Mouse (Mus musculus): ENCODE measurements at regions not wholly inside any gene's neighbourhood (a gene's known extent, or its start where the extent isn't known, plus 50 kb on each side); places are given as distances from the start of the nearest gene placed in this dataset.

GRCm38 (mm10) chr15:67364099-67364756, 863.5 kb upstream of the Lrrc6 start:
- no peak for DNase-seq

DNA sequence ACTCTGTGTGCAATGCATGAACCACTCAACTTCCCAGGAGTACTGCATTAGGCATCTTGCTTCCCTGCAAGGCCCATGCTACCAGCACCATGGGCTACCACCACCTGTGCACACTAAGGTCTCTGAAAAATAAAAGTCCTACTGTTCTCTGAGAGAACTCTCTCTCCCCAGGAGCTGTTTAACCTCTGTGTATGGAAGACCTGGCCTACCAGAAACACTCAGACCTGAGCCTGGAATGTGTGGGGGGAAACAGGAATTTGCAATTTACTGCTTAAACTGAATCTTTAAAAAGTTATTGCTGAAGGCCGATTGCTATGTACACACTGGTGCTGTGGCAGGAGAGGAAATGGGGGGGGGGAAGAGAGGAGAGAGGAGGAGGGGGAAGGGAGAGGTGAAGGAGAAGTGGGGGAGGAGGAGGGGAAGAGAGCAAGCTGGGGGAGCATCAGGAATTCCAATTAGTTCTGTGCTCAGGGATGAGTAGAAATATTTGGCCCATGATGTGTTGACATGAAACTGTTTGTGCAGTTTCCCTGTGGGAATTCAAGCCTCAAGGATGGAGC, 860.4 kb upstream of the Lrrc6 start:
- DNase-seq = no peak

GRCm38 (mm10) chr15:67357867-67358266, 857.2 kb upstream of the Lrrc6 start:
- DNase-seq = no peak

- DNase-seq = no peak
Measured at GRCm38 (mm10) chr15:67355334-67355733, 854.6 kb upstream of the Lrrc6 start.

DNA sequence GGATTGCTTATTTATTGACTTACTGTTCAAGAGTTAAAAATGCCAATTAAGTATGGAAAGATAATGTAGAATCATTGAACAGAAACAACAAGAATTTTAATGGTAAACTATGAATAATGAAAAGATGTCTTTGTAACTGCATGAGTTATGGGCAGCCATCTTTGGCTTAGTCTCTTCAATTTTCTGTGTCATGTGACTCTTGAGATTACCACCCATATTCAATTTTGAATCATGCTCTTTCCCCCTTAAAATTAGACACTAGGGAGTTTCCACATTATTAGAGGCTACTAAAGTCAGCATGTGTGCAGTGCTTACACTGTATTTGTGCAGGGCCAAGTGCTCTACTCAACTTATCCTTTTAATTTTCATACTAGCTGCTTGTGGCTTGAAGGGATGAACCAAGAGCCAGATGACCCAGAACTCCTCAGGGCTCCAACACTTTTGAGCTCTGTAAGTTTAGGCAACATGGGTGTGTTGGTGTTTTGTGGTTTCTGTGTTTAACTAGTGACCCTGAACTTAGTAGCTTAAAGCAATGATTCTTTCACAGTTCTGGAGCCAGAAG, 854.0 kb upstream of the Lrrc6 start:
- no peak for DNase-seq

- DNase-seq = no peak
Measured at GRCm38 (mm10) chr15:67349501-67349900, 848.8 kb upstream of the Lrrc6 start.

GRCm38 (mm10) chr15:67345179-67346148, 844.8 kb upstream of the Lrrc6 start:
- DNase-seq = no peak

DNA sequence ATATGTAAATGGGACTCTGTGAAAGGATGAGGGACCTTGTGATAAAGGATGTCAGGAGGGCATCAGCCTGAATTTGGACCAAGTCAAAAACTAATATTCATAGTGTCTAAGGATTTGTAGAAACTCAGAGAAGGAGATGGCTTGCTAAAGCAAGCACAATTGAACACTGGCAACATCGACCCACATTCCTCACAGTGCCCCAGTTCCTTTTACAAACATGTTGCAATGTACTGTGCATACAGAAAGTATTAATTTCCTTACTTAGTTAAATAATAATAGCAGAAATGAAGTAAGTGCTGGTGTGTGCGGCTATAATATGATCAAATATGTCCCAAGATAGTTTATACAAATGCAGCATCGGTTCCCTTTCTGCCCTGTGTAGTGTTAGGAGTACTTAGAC, 841.3 kb upstream of the Lrrc6 start:
- no peak for DNase-seq

DNA sequence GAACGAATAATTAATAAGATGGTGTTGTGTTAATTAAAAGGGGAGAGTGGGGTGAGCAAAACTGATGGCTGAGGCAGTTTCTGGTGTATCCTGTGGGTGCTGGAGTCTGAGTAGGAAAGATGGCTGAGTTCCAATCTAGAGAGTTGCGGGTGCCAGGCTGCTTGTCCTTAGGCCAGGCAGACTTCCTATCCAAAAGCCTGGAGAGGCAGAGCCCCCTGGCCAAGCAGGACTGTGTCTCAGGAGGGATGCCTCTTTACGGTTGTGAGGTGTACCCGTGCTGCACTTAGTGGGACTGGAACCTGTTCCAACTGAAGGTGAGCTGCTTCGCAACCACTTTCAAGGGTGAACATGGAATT, 836.3 kb upstream of the Lrrc6 start:
- DNase-seq = no peak

GRCm38 (mm10) chr15:67336294-67337039, 835.8 kb upstream of the Lrrc6 start:
- no peak for DNase-seq

- no peak for DNase-seq
Measured at GRCm38 (mm10) chr15:67332521-67332920, 831.8 kb upstream of the Lrrc6 start.

- DNase-seq = no peak
Measured at GRCm38 (mm10) chr15:67320292-67320691, 819.6 kb upstream of the Lrrc6 start.

DNA sequence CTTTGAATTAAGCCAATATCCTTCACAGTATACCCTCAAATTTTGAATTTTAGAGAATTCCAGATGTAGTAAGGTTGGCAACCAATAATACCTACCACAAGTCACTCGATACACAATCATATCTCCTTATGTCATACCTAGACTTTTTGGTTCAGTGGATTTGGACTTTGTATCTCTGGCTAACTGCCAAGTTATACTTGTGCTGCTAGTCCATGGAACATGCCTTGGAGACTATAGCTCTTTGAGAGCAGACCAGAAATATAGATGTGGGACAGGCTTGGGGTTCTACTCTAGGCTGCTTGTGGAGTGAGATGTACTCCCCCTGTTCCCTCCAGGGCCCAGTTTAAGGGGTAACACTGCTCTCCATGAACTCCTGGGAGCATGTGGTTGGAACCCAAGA, 814.5 kb upstream of the Lrrc6 start:
- DNase-seq = no peak

DNA sequence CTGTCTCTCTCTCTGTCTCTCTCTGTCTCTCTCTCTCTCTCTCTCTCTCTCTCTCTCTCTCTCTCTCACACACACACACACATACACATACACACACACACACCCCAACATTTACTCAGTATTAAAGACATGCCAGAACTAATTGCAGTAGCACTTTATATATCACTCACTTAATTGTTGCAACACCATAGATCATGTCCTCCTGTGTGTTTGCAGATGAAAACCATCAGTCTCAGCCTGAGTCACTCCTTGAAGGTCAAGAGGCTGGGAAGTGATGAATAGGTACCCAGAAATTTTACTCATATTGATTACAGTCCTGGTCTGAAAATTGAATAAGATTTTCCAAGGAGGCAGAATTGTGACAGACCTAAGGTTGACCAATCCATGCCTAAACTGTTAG, 812.9 kb upstream of the Lrrc6 start:
- no peak for DNase-seq

DNA sequence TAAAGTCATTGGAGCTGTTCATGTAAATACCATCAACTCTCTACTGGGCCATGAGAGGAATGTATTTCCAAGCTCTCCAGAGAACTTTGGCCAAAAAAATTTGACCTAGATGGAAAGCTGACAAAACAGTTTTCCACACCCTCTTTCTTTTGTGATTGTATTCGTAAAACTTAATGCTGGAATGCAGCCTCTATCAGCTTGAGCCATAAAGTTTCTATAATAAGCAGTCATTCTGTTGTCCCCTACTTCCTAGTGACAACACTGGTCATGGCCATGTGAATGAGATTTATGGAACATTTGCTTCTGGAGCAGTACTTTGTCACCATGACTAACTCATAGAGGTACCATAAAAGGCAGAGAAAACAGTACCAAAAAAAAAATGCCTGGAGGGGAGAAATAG, 805.0 kb upstream of the Lrrc6 start:
- DNase-seq = no peak

DNA sequence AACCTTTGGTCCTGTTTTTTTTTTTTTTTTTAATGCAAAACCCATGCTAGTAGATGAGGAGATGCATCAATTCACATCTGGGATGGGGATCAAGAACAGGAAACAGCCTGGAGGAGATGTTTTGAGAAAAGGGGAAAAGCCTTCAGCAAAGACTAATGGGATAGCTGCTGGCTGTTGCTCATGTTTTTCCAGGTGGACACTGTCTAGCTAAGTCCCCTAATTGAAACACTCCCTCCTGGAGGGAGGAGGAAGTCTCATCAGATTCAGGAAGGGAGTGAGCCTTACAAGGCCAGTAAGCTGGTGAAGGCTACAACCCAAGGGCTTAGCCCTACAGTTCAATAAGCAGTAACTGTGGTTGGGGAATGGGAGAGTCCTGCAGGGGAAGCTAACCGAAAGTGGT, 803.1 kb upstream of the Lrrc6 start:
- no peak for DNase-seq

GRCm38 (mm10) chr15:67301871-67302363, 801.2 kb upstream of the Lrrc6 start:
- DNase-seq = no peak

DNA sequence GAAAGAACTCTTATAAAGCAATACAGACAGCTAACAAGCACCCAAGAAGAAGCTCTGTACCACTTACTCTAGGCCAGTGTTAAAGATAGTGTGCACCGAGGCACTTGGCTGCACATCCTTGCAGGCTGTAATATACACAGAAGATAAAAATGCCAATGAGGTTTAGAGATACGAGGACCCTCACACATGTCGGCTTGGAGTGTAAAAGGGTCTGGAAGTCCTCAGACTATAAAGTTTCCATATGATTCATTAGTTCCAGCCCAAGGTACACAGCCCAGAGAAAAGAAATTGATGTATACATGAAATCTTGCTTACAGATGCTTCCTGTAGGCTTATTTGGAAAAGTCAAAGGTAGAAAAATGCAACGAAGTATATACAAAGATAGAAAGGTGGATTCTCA, 800.3 kb upstream of the Lrrc6 start:
- DNase-seq = no peak

DNA sequence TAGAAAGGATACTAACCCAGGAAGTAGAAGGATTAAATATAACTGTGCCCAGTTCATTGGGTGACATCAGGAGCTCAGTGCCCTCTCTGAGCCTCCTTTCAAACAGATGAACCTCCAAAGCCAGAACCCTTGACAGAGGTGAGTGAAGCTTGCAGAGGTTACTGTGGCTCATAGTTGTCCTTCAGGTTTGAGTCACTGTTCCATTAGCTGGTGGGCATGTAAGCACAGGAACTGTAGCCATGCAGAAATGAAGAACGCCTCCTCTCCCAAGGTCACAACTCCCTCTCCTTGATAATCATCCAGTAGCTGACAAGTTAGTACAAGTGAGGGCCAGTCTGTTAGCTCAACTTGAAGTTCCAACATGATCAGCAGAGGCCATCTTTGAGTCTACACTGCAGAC, 794.1 kb upstream of the Lrrc6 start:
- no peak for DNase-seq

- no peak for DNase-seq
Measured at GRCm38 (mm10) chr15:67289749-67290148, 789.0 kb upstream of the Lrrc6 start.

DNA sequence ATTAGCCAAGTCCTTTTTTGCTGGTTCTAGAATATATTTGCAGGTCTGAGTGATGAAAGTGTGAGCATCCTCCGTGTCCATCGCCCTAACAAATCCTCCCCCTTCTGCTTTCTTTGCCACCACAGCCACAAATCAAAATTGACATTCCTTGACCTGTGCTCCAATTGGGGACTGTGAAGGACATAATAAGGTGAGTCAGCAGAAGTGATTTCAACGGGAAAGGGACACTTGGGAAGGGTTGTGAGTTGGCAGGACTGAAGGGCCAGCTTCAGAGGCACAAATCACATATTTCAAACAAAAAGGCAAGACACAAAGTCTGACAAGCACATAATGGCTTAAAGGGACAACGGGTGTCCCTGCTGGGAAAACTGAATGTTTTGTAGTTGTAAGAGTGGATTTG, 784.2 kb upstream of the Lrrc6 start:
- DNase-seq = no peak

- no peak for DNase-seq
Measured at GRCm38 (mm10) chr15:67283275-67283972, 782.7 kb upstream of the Lrrc6 start.
